Comparison of ENCODE assay signal across 9 mouse cellular contexts in genomic region chr5:108366328-108366983, GRCm38 (mm10). TPM values are rescaled to one million over a fixed set of nuclear protein-coding genes. Genes with fewer than 3 reads are reported as not detected.
DNase-seq lines count a peak whose midpoint lies in the region; ATAC-seq and TF ChIP-seq lines count a peak whose summit lies in the region.
"Had no signal": no experiment of that assay in that cellular context is flagged by ENCODE, and none has a peak within 500 bp of the region (broad histone marks: within the 10 kb centered on the region; RNA-seq: fewer than 3 reads in every experiment).

No protein-coding gene starts in this region.

- 4% methylated on average over 51 of the region's 60 CpGs for WGBS in intestine, postnatal 0 days
- WGBS in midbrain, embryonic 16.5 days, result 2% methylated on average over 60 of the region's 60 CpGs

- no peak overlapping the region for H3K9ac ChIP-seq in intestine, postnatal 0 days (ENCODE audit: low read depth, low read length)
- H3K9ac ChIP-seq in midbrain, embryonic 16.5 days (ENCODE audit: low read depth, low read length), result peak overlapping the region; percentile 89

- H3K4me2 ChIP-seq in intestine, postnatal 0 days (replicated peaks; ENCODE audit: low read depth), result peak overlapping the region; percentile 97
- peak overlapping the region; percentile 82 for H3K4me2 ChIP-seq in midbrain, embryonic 16.5 days (ENCODE audit: low read length)

- DNase-seq in gastrocnemius, adult 2 months, result no peak
- no peak for DNase-seq in gastrocnemius, postnatal 14 days
- peak; percentile 4 for DNase-seq in urinary bladder, postnatal 14 days (ENCODE audit: low spot score)
- no peak for DNase-seq in urinary bladder, postnatal 36 days (ENCODE audit: low spot score in 2 of 2)
- DNase-seq in layer of hippocampus, adult 9-10 months (ENCODE audit: low spot score), result no peak
- DNase-seq in layer of hippocampus, adult 18-20 months (ENCODE audit: low spot score in 2 of 2), result no peak

- intact Hi-C loops in gastrocnemius, adult 2 months (cut with DNase I), result no loop called here
- intact Hi-C loops in gastrocnemius, postnatal 14 days (cut with DNase I; ENCODE audit: low total_unique reads), result loop anchor here (10.0 kb wide), 1 partner anchor 278 kb away; no protein-coding TSS in a partner anchor

- H3K4me3 ChIP-seq in gastrocnemius, adult 2 months, result peak overlapping the region; percentile 81
- peak overlapping the region; percentile 59 for H3K4me3 ChIP-seq in intestine, postnatal 0 days (ENCODE audit: low read depth, low read length)
- H3K4me3 ChIP-seq in midbrain, embryonic 16.5 days (ENCODE audit: low read depth, low read length), result peak overlapping the region; percentile 81

- TF ChIP-seq CTCF in gastrocnemius, adult 2 months (IDR thresholded peaks at IDR 0.05), result no peak
- no peak for TF ChIP-seq CTCF in intestine, postnatal 0 days (IDR thresholded peaks at IDR 0.05; ENCODE audit: low read depth)

- no peaks in the 10 kb centered on the region for H3K36me3 ChIP-seq in intestine, postnatal 0 days (ENCODE audit: control insufficient read depth, insufficient read depth)
- H3K36me3 ChIP-seq in midbrain, embryonic 16.5 days (ENCODE audit: control insufficient read depth, insufficient read depth, low read length), result no peaks in the 10 kb centered on the region

- no peaks in the 10 kb centered on the region for H3K9me3 ChIP-seq in intestine, postnatal 0 days (ENCODE audit: control insufficient read depth)
- H3K9me3 ChIP-seq in midbrain, embryonic 16.5 days (replicated peaks; ENCODE audit: control insufficient read depth, low read length, poor library complexity, severe bottlenecking), result no peaks in the 10 kb centered on the region

- H3K27me3 ChIP-seq in intestine, postnatal 0 days (replicated peaks; ENCODE audit: control insufficient read depth, insufficient read depth, low read length), result peaks cover 70% of the 10 kb centered on the region
- H3K27me3 ChIP-seq in midbrain, embryonic 16.5 days (ENCODE audit: control insufficient read depth, insufficient read depth, low read depth, low read length), result peaks cover 53% of the 10 kb centered on the region

- ATAC-seq in intestine, postnatal 0 days, result no peak
- peak; percentile 13; the same call in 1 of the 2 replicates for ATAC-seq in midbrain, embryonic 16.5 days

- peaks cover 8% of the 10 kb centered on the region; the same call in 1 of the 2 replicates for H3K4me1 ChIP-seq in intestine, postnatal 0 days (replicated peaks; ENCODE audit: control insufficient read depth, insufficient read depth, low read length)
- peaks cover 28% of the 10 kb centered on the region for H3K4me1 ChIP-seq in midbrain, embryonic 16.5 days (ENCODE audit: control insufficient read depth, insufficient read depth, low read length)

- peak overlapping the region; percentile 29; the same call in 1 of the 2 replicates for H3K27ac ChIP-seq in gastrocnemius, adult 2 months
- H3K27ac ChIP-seq in intestine, postnatal 0 days (ENCODE audit: low read depth, low read length), result no peak overlapping the region
- H3K27ac ChIP-seq in midbrain, embryonic 16.5 days (ENCODE audit: low read length), result no peak overlapping the region

RNA-seq across cellular contexts. Expression of gene Gm42517, which starts 1.3 kb away (rescaled TPM):
- total RNA-seq in gastrocnemius, adult 2 months (2021), result under 1 TPM; 0.13 to 0.28 TPM
- total RNA-seq in gastrocnemius, postnatal 14 days (2021), result under 1 TPM in 1 of 2 experiments, not detected in 1; 0.27 TPM
- 0.07 TPM in 1 of 2 replicates, not detected in the other for polyA plus RNA-seq in intestine, postnatal 0 days (2015; fragmentation: Nextera tagmentation; extraction: Ambion mirVana)
- polyA plus RNA-seq in midbrain, embryonic 16.5 days (2015; fragmentation: Nextera tagmentation; extraction: Ambion mirVana), result 2.2 and 2.6 TPM in 2 replicates
- 10 to 100 TPM; 58.0 to 58.9 TPM for total RNA-seq in layer of hippocampus, adult 18-20 months (2021)
- total RNA-seq: CH12.LX had no signal

RNA-seq across cellular contexts. Expression of gene Pde6b, which starts 21.7 kb away (rescaled TPM):
- not detected for total RNA-seq in gastrocnemius, adult 2 months (2021)
- not detected for total RNA-seq in gastrocnemius, postnatal 14 days (2021)
- polyA plus RNA-seq in intestine, postnatal 0 days (2015; fragmentation: Nextera tagmentation; extraction: Ambion mirVana), result 0.09 and 0.16 TPM in 2 replicates
- polyA plus RNA-seq in midbrain, embryonic 16.5 days (2015; fragmentation: Nextera tagmentation; extraction: Ambion mirVana), result 0.30 and 0.57 TPM in 2 replicates
- under 1 TPM; 0.15 to 0.22 TPM for total RNA-seq in layer of hippocampus, adult 18-20 months (2021)
- total RNA-seq: CH12.LX had no signal

RNA-seq across cellular contexts. Expression of gene Pigg, which starts 54.0 kb away (rescaled TPM):
- total RNA-seq in gastrocnemius, adult 2 months (2021), result 1 to 10 TPM; 3.4 to 5.0 TPM
- 1 to 10 TPM; 3.3 to 3.4 TPM for total RNA-seq in gastrocnemius, postnatal 14 days (2021)
- polyA plus RNA-seq in intestine, postnatal 0 days (2015; fragmentation: Nextera tagmentation; extraction: Ambion mirVana), result 3.1 and 3.9 TPM in 2 replicates
- polyA plus RNA-seq in midbrain, embryonic 16.5 days (2015; fragmentation: Nextera tagmentation; extraction: Ambion mirVana), result 5.5 and 6.6 TPM in 2 replicates
- total RNA-seq in layer of hippocampus, adult 18-20 months (2021), result 10 to 100 TPM; 11.3 to 12.2 TPM

Comparison
In these comparisons a context has a peak if more than half of its experiments do, and no peak if none do; other contexts are left out.
1. RNA of gene Gm42517, which starts 1.3 kb away (total RNA-seq): 58.0 to 58.9 TPM in layer of hippocampus, adult 18-20 months; 0.13 to 0.28 TPM in gastrocnemius, adult 2 months and 0.27 TPM in gastrocnemius, postnatal 14 days; every median in the first group is over 10 times any median in the second.
2. Peak in every context shown above with its lines, with median percentiles within 50 percentile points of each other: H3K4me3 ChIP-seq.